ENCODE assay signal across 23 mouse cellular contexts in the genomic region with DNA sequence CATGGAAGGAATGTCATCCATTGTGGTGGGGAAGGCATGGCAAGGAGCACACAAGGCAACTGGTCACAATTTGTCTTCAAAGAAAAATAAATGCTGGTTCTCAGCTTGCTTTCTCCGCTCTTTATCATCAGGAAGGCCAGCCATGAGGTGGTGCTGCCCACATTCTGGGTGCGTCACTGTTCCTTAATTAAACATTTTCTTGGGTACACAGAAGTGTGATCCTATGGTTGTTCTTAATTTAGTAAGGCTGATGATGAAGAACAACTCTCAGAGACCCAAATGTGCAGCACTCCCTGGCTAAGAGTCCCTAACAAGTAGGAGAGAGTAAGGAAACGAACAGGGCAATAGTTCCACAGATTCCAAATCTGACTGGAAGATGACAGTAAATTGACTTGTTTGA. TPM values are rescaled to one million over a fixed set of nuclear protein-coding genes. Genes with fewer than 3 reads are reported as not detected.
DNase-seq lines count a peak whose midpoint lies in the region; ATAC-seq lines count a peak whose summit lies in the region.
"Had no signal": no experiment of that assay in that cellular context is flagged by ENCODE, and none has a peak within 500 bp of the region (broad histone marks: within the 10 kb centered on the region; RNA-seq: fewer than 3 reads in every experiment).

No protein-coding gene starts in this region.

- no peak for ATAC-seq in hindbrain, embryonic 13.5 days (ENCODE audit: low FRiP score)
- ATAC-seq: forebrain, embryonic 13.5 days; forebrain, embryonic 15.5 days had no signal

- H3K36me3 ChIP-seq in hindbrain, embryonic 13.5 days, result no peaks in the 10 kb centered on the region
- H3K36me3 ChIP-seq: embryonic facial prominence, embryonic 10.5 days; embryonic facial prominence, embryonic 12.5 days; forebrain, embryonic 15.5 days had no signal

- H3K27ac ChIP-seq in hindbrain, embryonic 13.5 days, result no peak overlapping the region
- H3K27ac ChIP-seq: embryonic facial prominence, embryonic 10.5 days; embryonic facial prominence, embryonic 12.5 days; forebrain, embryonic 13.5 days; forebrain, embryonic 15.5 days had no signal

- no peaks in the 10 kb centered on the region for H3K27me3 ChIP-seq in hindbrain, embryonic 13.5 days
- H3K27me3 ChIP-seq: embryonic facial prominence, embryonic 12.5 days; forebrain, embryonic 13.5 days; forebrain, embryonic 15.5 days had no signal

- no peak overlapping the region for H3K9ac ChIP-seq in hindbrain, embryonic 13.5 days
- H3K9ac ChIP-seq: embryonic facial prominence, embryonic 12.5 days; forebrain, embryonic 13.5 days; forebrain, embryonic 15.5 days had no signal

- H3K4me2 ChIP-seq in hindbrain, embryonic 13.5 days, result no peak overlapping the region
- H3K4me2 ChIP-seq: embryonic facial prominence, embryonic 12.5 days; forebrain, embryonic 13.5 days; forebrain, embryonic 15.5 days had no signal

- DNase-seq in frontal cortex, postnatal 36 days (ENCODE audit: low spot score in 2 of 2), result peak; percentile 3 to 4
- DNase-seq in frontal cortex, postnatal 10 days (ENCODE audit: low spot score in 2 of 2), result no peak
- DNase-seq in right cerebral cortex, adult 2 months (ENCODE audit: low spot score in 2 of 2), result peak; percentile 10 to 15
- DNase-seq in right cerebral cortex, postnatal 10 days (ENCODE audit: low spot score in 2 of 2), result no peak
- DNase-seq in brain, adult 2 months (ENCODE audit: low read depth, low spot score), result peak; percentile 34
- DNase-seq in telencephalon, adult 2 months (ENCODE audit: low read depth, low spot score), result peak; percentile 10
- DNase-seq: adrenal gland, adult 2 months; adrenal gland, postnatal 10 days; adrenal gland, postnatal 25 days; cerebellum, adult 11-12 months; cerebellum, adult 2 months; cerebellum, adult 9-10 months; cerebellum, postnatal 10 days; cerebellum, postnatal 25 days had no signal

- no peaks in the 10 kb centered on the region for H3K4me1 ChIP-seq in hindbrain, embryonic 13.5 days (replicated peaks)
- H3K4me1 ChIP-seq: embryonic facial prominence, embryonic 10.5 days; embryonic facial prominence, embryonic 12.5 days; forebrain, embryonic 13.5 days; forebrain, embryonic 15.5 days had no signal

- WGBS in hindbrain, embryonic 13.5 days, result 95% methylated on average over 3 of the region's 3 CpGs

- no peaks in the 10 kb centered on the region for H3K9me3 ChIP-seq in hindbrain, embryonic 13.5 days
- H3K9me3 ChIP-seq: embryonic facial prominence, embryonic 10.5 days; embryonic facial prominence, embryonic 12.5 days; forebrain, embryonic 13.5 days; forebrain, embryonic 15.5 days had no signal

- H3K4me3 ChIP-seq in hindbrain, embryonic 13.5 days, result no peak overlapping the region
- H3K4me3 ChIP-seq: embryonic facial prominence, embryonic 10.5 days; embryonic facial prominence, embryonic 12.5 days; forebrain, embryonic 13.5 days; forebrain, embryonic 15.5 days had no signal

RNA-seq across cellular contexts. Expression of a gene that starts 4.2 kb away (rescaled TPM):
- polyA plus RNA-seq in hindbrain, embryonic 13.5 days (2015; fragmentation: Nextera tagmentation; extraction: Ambion mirVana), result not detected in 2 replicates
- polyA plus RNA-seq: adrenal gland, adult 2 months; C2C12; cerebellum, adult 2 months; cortical plate, adult 2 months; embryonic facial prominence, embryonic 10.5 days; embryonic facial prominence, embryonic 12.5 days; embryonic facial prominence, embryonic 14.5 days; forebrain, embryonic 11.5 days; forebrain, embryonic 13.5 days; forebrain, embryonic 15.5 days had no signal

RNA-seq across cellular contexts. Expression of a gene that starts 23.1 kb away (rescaled TPM):
- polyA plus RNA-seq in hindbrain, embryonic 13.5 days (2015; fragmentation: Nextera tagmentation; extraction: Ambion mirVana), result not detected in 2 replicates
- polyA plus RNA-seq: adrenal gland, adult 2 months; C2C12; cerebellum, adult 2 months; cortical plate, adult 2 months; embryonic facial prominence, embryonic 10.5 days; embryonic facial prominence, embryonic 12.5 days; embryonic facial prominence, embryonic 14.5 days; forebrain, embryonic 11.5 days; forebrain, embryonic 13.5 days; forebrain, embryonic 15.5 days had no signal

RNA-seq across cellular contexts. Expression of a gene that starts 47.1 kb away (rescaled TPM):
- not detected in 2 replicates for polyA plus RNA-seq in hindbrain, embryonic 13.5 days (2015; fragmentation: Nextera tagmentation; extraction: Ambion mirVana)
- polyA plus RNA-seq: adrenal gland, adult 2 months; C2C12; cerebellum, adult 2 months; cortical plate, adult 2 months; embryonic facial prominence, embryonic 10.5 days; embryonic facial prominence, embryonic 12.5 days; forebrain, embryonic 11.5 days; forebrain, embryonic 13.5 days; forebrain, embryonic 15.5 days had no signal

RNA-seq across cellular contexts. Expression of a gene that starts 51.9 kb away (rescaled TPM):
- polyA plus RNA-seq in hindbrain, embryonic 13.5 days (2015; fragmentation: Nextera tagmentation; extraction: Ambion mirVana), result not detected in 2 replicates
- polyA plus RNA-seq: adrenal gland, adult 2 months; C2C12; cerebellum, adult 2 months; cortical plate, adult 2 months; embryonic facial prominence, embryonic 10.5 days; embryonic facial prominence, embryonic 12.5 days; forebrain, embryonic 11.5 days; forebrain, embryonic 13.5 days; forebrain, embryonic 15.5 days had no signal

RNA-seq across cellular contexts. Expression of a gene that starts 58.6 kb away (rescaled TPM):
- not detected in 2 replicates for polyA plus RNA-seq in hindbrain, embryonic 13.5 days (2015; fragmentation: Nextera tagmentation; extraction: Ambion mirVana)
- polyA plus RNA-seq: adrenal gland, adult 2 months; C2C12; cerebellum, adult 2 months; cortical plate, adult 2 months; embryonic facial prominence, embryonic 10.5 days; embryonic facial prominence, embryonic 12.5 days; forebrain, embryonic 11.5 days; forebrain, embryonic 13.5 days; forebrain, embryonic 15.5 days had no signal

Comparison
In these comparisons a context has a peak if more than half of its experiments do, and no peak if none do; other contexts are left out.
1. DNase-seq: peak in frontal cortex, postnatal 36 days (2 of 2), right cerebral cortex, adult 2 months (2 of 2), brain, adult 2 months (single experiment) and telencephalon, adult 2 months (single experiment); none in frontal cortex, postnatal 10 days (0 of 2) and right cerebral cortex, postnatal 10 days (0 of 2).